Mouse (Mus musculus) left cerebral cortex, postnatal 25 days (tissue): ENCODE measurements at regions not wholly inside any gene's neighbourhood (a gene's known extent, or its start where the extent isn't known, plus 50 kb on each side); places are given as distances from the start of the nearest gene placed in this dataset.

Experiments
- DNase-seq, 2 experiments: peaks; one replicate each; pipeline ENCODE4 v3.0.0; 2022; ENCODE audit warnings: low spot score in 2 of 2, mixed read lengths in 1 of 2
- intact Hi-C: fragments of 180-260 bp; cut with DNase I; formaldehyde crosslinking; loops from one replicate; pipeline ENCODE4 v1.15.1; 2025

GRCm38 (mm10) chr7:37908618-37909130 lies 114.7 kb downstream of the Uri1 start:
- intact Hi-C loops: no loop called here
- no peak for DNase-seq

GRCm38 (mm10) chr7:37893885-37894284 lies 120.4 kb upstream of the Zfp536 start:
- no peak for DNase-seq
- intact Hi-C loops: no loop called here

- intact Hi-C loops: no loop called here
- peak; percentile 23 to 55 for DNase-seq
Measured at GRCm38 (mm10) chr7:37874382-37874781, 100.9 kb upstream of the Zfp536 start.

- intact Hi-C loops: no loop called here
- no peak for DNase-seq
Measured at GRCm38 (mm10) chr7:37870956-37871355, 97.5 kb upstream of the Zfp536 start.

GRCm38 (mm10) chr7:37866468-37866867 lies 93.0 kb upstream of the Zfp536 start:
- no peak for DNase-seq
- intact Hi-C loops: no loop called here

- intact Hi-C loops: no loop called here
- DNase-seq: no peak
Measured at GRCm38 (mm10) chr7:37851471-37851870, 78.0 kb upstream of the Zfp536 start.

GRCm38 (mm10) chr7:37845201-37845600 lies 71.8 kb upstream of the Zfp536 start:
- DNase-seq: no peak
- intact Hi-C loops: no loop called here

- intact Hi-C loops: no loop called here
- no peak for DNase-seq
Measured at GRCm38 (mm10) chr7:37842000-37842513, 68.6 kb upstream of the Zfp536 start.

GRCm38 (mm10) chr7:37841549-37841948 lies 68.1 kb upstream of the Zfp536 start:
- intact Hi-C loops: no loop called here

GRCm38 (mm10) chr7:37837883-37838282 lies 64.4 kb upstream of the Zfp536 start:
- intact Hi-C loops: no loop called here

More at GRCm38 (mm10) chr7:37841549-37841948, 68.1 kb upstream of the Zfp536 start:
- DNase-seq: no peak

GRCm38 (mm10) chr7:37837372-37837771 lies 63.9 kb upstream of the Zfp536 start:
- intact Hi-C loops: no loop called here
- no peak for DNase-seq

More at GRCm38 (mm10) chr7:37837883-37838282, 64.4 kb upstream of the Zfp536 start:
- peak in 1 of 2 experiments; percentile 28 for DNase-seq

GRCm38 (mm10) chr7:37833420-37833819 lies 60.0 kb upstream of the Zfp536 start:
- intact Hi-C loops: no loop called here

GRCm38 (mm10) chr7:37832322-37832721 lies 58.9 kb upstream of the Zfp536 start:
- peak in 1 of 2 experiments; percentile 32 for DNase-seq
- intact Hi-C loops: no loop called here

More at GRCm38 (mm10) chr7:37833420-37833819, 60.0 kb upstream of the Zfp536 start:
- DNase-seq: no peak

GRCm38 (mm10) chr7:37825766-37826165 lies 52.3 kb upstream of the Zfp536 start:
- DNase-seq: no peak
- intact Hi-C loops: no loop called here
